Mouse (Mus musculus): ENCODE measurements around the gene Jkamp. TPM values are rescaled to one million over a fixed set of nuclear protein-coding genes. Genes with fewer than 3 reads are reported as not detected.
"Not testable (repeated sequence)": the region's sequence is repeated elsewhere in the genome, so short reads cannot be mapped to it uniquely, and the experiment has no call there.

Gene Jkamp
- 10 to 100 TPM; 54.7 to 62.8 (median 59.2) TPM for total RNA-seq (2022)

GRCm38 (mm10) chr12:72085329-72086165 lies at the start of gene Jkamp, which contains the start of gene L3hypdh:
Jkamp (plus strand) TSS chr12:72085589.
L3hypdh (minus strand) TSS chr12:72085439.
- DNase-seq = peak; percentile 100

- DNase-seq = no peak
These were observed 49.2 kb upstream of the Jkamp start for GRCm38 (mm10) chr12:72036097-72036661.

- DNase-seq = no peak
These were observed 48.3 kb upstream of the Jkamp start for GRCm38 (mm10) chr12:72037049-72037448.

GRCm38 (mm10) chr12:72038866-72039265 lies 46.5 kb upstream of the Jkamp start:
- no peak for DNase-seq

- no peak for DNase-seq
These were observed 45.9 kb upstream of the Jkamp start for GRCm38 (mm10) chr12:72039501-72039900.

GRCm38 (mm10) chr12:72041238-72041637 lies 44.2 kb upstream of the Jkamp start:
- DNase-seq = no peak

DNA sequence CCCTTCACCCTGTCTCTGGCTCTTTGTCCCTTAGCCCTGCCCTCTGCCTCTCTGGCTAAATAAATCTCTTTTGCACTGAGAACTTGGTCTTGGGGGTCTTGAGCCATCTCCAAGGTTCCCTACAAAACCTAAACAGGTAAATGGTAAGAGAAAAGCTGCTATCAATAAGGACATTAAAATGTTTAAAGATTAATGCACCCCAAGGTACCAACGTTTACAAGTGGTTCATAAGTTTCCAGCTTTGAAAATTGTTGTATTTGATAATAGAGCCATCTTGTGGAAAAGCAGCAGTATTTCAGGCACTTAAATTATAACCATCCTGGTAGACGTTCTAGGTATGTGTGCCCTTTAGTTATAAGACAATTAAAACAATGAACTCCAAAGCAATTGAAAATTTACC lies 37.9 kb upstream of the Jkamp start:
- no peak for DNase-seq

GRCm38 (mm10) chr12:72050156-72050555 lies 35.2 kb upstream of the Jkamp start:
- DNase-seq = not testable (repeated sequence)

GRCm38 (mm10) chr12:72050821-72051220 lies 34.6 kb upstream of the Jkamp start:
- no peak for DNase-seq

- no peak for DNase-seq
These were observed 32.8 kb upstream of the Jkamp start for GRCm38 (mm10) chr12:72052571-72052970.

DNA sequence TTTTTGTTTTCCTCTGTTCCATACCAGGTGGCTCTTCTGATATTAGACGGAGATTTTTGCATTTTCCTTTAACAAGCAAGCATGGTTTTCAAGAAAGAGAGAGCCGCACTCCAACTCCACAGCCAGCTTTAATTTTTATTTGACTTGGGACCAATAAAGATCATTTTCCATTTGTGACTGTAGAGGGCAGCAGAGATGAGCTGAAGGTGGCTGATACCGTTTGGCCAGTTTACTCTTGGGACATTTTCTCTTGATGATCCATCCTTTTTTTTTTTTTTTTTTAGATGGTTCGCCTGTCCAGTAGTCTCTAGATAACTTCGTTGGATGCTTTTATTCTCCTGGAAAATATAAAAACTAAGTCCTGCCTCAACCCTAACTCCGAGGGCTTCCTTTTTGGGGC lies 32.1 kb upstream of the Jkamp start:
- DNase-seq = no peak

GRCm38 (mm10) chr12:72053851-72054250 lies 31.5 kb upstream of the Jkamp start:
- no peak for DNase-seq

GRCm38 (mm10) chr12:72057780-72058179 lies 27.6 kb upstream of the Jkamp start:
- DNase-seq = no peak

DNA sequence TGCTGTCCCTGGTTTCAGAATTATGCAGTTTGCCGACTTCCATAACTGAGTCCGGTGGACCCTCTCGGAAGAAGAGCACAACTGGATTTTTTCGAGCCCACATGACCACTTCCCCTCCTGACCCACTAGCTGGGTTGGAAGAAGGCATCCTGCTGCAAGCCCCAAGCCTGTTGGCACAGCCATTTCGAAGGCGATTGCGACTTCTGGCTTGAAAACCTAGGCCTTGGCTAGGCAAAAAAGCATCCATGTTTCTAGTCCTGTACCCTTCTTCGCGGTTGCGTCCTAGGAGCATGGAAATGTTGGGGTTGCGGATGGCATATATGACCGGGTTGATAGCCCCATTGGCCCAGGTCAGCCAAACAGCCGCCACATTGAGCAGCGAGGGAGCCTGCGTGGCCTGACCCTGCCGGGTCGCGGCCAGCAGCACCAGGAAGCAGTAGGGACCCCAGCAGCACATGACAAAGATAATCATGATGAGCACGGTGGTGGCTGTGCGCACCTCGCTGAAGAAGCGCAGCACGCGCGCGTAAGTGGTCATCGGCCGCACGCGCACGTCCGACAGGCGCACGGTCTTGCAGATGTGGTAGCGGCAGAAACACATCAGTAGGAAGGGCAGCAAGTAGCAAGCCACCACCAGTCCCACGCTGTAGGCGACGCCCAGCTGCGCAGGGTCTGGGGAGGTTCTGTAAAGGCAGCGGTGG lies 15.6 kb upstream of the Jkamp start:
- DNase-seq = peak; percentile 25

DNA sequence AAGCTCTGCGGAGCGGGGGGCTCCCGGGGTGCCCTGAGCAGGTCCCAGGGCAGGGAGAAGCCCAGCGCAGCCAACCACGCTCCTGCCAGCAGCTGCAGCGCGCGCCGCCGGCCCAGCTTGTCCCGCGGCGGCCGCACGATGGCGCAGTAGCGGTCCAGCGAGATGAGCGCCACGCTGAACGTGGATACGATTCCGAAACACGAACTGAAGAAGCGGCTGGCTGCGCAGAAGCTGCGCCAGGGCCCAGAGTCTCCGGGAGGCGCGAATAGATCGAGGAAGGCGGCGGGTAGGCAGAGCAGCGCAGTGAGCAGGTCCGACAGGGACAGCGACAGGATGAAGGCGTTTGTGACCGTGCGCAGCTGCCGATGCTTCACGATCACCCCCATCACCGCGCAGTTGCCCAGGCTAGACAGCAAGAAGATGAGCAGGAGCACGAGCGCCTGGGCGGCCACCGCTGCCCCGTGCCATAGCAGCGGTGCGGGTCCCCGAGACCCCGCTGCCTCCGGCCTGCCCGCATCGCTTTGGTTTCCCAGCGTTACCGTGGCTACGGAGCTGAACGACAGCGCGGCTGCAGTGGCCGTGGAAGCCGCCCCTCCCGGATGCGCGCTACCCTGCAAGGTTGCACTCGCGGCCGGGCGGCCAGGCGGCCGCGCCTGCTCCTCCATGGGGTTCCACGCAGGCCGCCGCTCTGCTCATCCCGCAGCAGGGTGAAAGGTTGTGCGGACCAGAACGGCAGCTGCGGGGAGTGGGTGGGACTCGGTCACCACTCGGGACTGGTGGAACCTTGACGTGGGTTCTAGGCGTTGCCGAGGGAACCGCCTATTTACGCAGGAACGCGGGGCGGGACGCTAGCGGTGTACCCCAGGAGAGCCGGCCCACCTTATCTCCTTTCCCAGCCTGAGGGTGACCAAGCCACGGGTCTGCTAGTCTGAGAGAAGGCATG lies 14.8 kb upstream of the Jkamp start, which contains the start of gene Gpr135:
TSS of gene Gpr135 (minus strand) at position 799 of the 943 bp plus-strand sequence.
- DNase-seq = peak; percentile 65

DNA sequence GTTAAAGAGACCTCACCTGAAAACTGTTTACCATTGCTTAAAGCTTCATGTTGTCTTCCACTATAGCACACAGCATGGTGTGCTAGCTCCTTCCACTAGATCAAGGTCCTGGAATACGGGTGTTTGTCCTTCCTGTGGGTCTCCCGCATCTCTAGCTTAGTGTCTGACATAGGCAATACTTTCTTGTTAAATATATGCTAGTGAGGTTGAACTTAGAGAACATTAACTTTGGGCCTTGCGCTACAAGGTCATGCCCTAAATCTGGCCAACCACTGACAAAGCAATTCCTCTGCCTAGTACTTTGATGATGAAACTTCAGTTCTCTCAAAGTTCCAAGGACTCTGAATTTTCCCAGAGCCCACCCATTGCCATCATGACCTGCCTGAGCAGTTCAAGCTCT lies 7.1 kb upstream of the Jkamp start:
- no peak for DNase-seq

DNA sequence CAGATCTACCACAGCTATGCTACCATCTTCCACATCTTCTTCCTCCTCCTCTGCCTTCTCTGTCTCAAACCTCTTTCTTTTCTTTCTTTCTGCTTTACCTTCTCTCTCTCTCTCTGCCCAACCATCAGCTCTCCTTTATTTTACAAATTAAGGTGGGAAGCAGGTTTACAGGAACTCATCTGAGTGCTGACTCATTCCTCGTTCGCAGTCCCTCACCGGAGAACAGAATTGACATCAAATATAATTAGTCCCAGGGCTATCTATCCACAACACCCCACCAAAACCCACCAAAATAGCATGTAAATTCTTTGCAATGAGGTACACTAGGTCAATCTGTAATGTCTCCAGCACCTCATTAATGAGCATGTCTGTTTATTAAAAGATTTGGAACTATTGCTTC lies 3.4 kb upstream of the Jkamp start:
- DNase-seq = no peak

- DNase-seq = no peak
These were observed 3.0 kb upstream of the Jkamp start for GRCm38 (mm10) chr12:72082370-72082769.

- no peak for DNase-seq
These were observed 2.1 kb upstream of the Jkamp start for GRCm38 (mm10) chr12:72083265-72083664.

- DNase-seq = no peak
These were observed 947 bp upstream of the Jkamp start for GRCm38 (mm10) chr12:72084261-72085023.

GRCm38 (mm10) chr12:72085024-72085328 lies 413 bp upstream of the Jkamp start:
- no peak for DNase-seq

Data from adrenal gland, adult 8-10 months (tissue).